Mouse (Mus musculus) neural tube, embryonic 15.5 days (tissue): ENCODE measurements at regions not wholly inside any gene's neighbourhood (a gene's known extent, or its start where the extent isn't known, plus 50 kb on each side); places are given as distances from the start of the nearest gene placed in this dataset.

ENCODE experiments used
- ATAC-seq: fragments of 200-750 bp; cut with Nextera tagmentation; 2 replicates; pipeline ENCODE4 v1.8.0; 2017; ENCODE audit warnings: mild to moderate bottlenecking, moderate TSS enrichment, moderate library complexity; ENCODE audit not compliant: low FRiP score
- H3K27ac ChIP-seq: fragments of 300-500 bp; sonication (generic); replicated peaks from 2 replicates; pipeline ENCODE4 v1.5.1; 2015; ENCODE audit warnings: mild to moderate bottlenecking, inconsistent platforms
- H3K27me3 ChIP-seq: fragments of 300-500 bp; sonication (generic); replicated peaks from 2 replicates; pipeline ENCODE4 v1.6.1; 2015; ENCODE audit warnings: inconsistent platforms
- H3K36me3 ChIP-seq: fragments of 300-500 bp; sonication (generic); 2 replicates; pipeline ENCODE4 v1.6.1; 2015; ENCODE audit warnings: inconsistent platforms
- H3K4me1 ChIP-seq: fragments of 300-500 bp; sonication (generic); 2 replicates; pipeline ENCODE4 v1.6.1; 2015; ENCODE audit warnings: inconsistent platforms
- H3K4me2 ChIP-seq: fragments of 300-500 bp; sonication (generic); 2 replicates; pipeline ENCODE4 v1.6.1; 2015; ENCODE audit warnings: inconsistent platforms, mild to moderate bottlenecking, moderate library complexity
- H3K4me3 ChIP-seq: fragments of 300-500 bp; sonication (generic); replicated peaks from 2 replicates; pipeline ENCODE4 v1.5.1; 2015; ENCODE audit warnings: mild to moderate bottlenecking, inconsistent platforms
- H3K9ac ChIP-seq: fragments of 300-500 bp; sonication (generic); replicated peaks from 2 replicates; pipeline ENCODE4 v1.6.1; 2015; ENCODE audit warnings: mild to moderate bottlenecking, inconsistent platforms
- H3K9me3 ChIP-seq: fragments of 300-500 bp; sonication (generic); replicated peaks from 2 replicates; pipeline ENCODE4 v1.6.1; 2016; ENCODE audit warnings: inconsistent platforms
- WGBS: fragments of 180-500 bp; shearing (Covaris S2); methylation state at CpG from one replicate; pipeline ENCODE4 v1.1.7; 2015; ENCODE audit warnings: mixed read lengths; 5-methylcytosine and 5-hydroxymethylcytosine counted together

DNA sequence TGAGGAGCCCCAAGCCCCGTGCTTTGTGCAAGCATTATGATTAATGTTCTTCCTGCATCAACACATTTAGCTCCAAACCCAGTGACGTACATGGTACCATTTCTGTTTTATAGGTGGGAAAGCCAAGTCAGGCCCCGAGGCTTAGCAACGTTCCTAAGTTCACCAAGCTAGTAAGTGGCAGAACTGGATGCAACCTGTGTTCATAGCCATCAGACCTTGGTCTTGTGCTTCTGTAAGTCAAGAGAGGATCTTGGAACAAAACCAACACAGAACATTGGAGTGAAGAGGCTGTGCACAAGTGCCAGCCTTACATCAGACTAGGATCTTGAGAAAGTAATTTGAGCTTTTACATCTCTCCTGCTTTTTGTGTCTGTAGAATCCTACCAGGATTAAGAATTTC is 71.3 kb downstream of the Cdc7 start:
- WGBS = 74% methylated on average over 4 of the region's 4 CpGs
- 0 out of 2 replicates have a peak, but pooled peaks cover 3% of the 10 kb centered on the region for H3K9me3 ChIP-seq
- no peaks in the 10 kb centered on the region for H3K27me3 ChIP-seq
- no peak for ATAC-seq
- H3K4me1 ChIP-seq = peaks cover 2% of the 10 kb centered on the region; the same call in 1 of the 2 replicates
- no peaks in the 10 kb centered on the region for H3K36me3 ChIP-seq
- H3K4me3 ChIP-seq = no peak overlapping the region
- no peak overlapping the region for H3K9ac ChIP-seq
- H3K4me2 ChIP-seq = no peak overlapping the region
- H3K27ac ChIP-seq = no peak overlapping the region

DNA sequence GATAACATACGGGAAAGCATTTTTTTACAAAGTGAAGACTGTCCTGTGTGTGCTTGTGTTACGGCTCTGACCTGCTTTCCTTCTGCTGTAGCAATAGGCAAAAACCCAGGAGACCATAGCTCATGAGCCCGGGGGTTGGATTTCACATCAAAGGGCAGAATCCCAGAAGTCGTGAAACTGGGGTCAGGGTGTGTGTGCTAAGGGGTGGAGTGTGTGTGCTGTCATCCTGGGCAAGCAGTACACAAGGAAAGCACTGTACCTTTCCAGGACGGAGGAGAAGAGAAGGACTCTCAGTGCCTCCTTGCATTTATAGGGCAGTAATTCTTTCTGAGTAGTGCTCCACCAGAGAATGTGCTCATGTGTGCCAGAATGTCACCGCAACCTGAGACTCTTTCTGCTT is 71.7 kb downstream of the Cdc7 start:
- no peak overlapping the region for H3K4me2 ChIP-seq
- 0 out of 2 replicates have a peak, but pooled peaks cover 3% of the 10 kb centered on the region for H3K9me3 ChIP-seq
- ATAC-seq = no peak
- no peak overlapping the region for H3K27ac ChIP-seq
- 62% methylated on average over 6 of the region's 6 CpGs for WGBS
- no peak overlapping the region for H3K9ac ChIP-seq
- H3K4me3 ChIP-seq = no peak overlapping the region
- no peaks in the 10 kb centered on the region for H3K36me3 ChIP-seq
- H3K27me3 ChIP-seq = no peaks in the 10 kb centered on the region
- peaks cover 2% of the 10 kb centered on the region; the same call in 1 of the 2 replicates for H3K4me1 ChIP-seq

GRCm38 (mm10) chr5:107036475-107036874 is 72.4 kb downstream of the Cdc7 start:
- Histone ChIP-seq H3K4me2 (no peak overlapping the region), H3K27me3 (no peaks in the 10 kb centered on the region), H3K36me3 (no peaks in the 10 kb centered on the region), H3K4me1 (peaks cover 2% of the 10 kb centered on the region; the same call in 1 of the 2 replicates), H3K27ac (no peak overlapping the region), H3K4me3 (no peak overlapping the region), H3K9me3 (0 out of 2 replicates have a peak, but pooled peaks cover 3% of the 10 kb centered on the region), H3K9ac (no peak overlapping the region)
- ATAC-seq = no peak
- WGBS = 81% methylated on average over 6 of the region's 6 CpGs

DNA sequence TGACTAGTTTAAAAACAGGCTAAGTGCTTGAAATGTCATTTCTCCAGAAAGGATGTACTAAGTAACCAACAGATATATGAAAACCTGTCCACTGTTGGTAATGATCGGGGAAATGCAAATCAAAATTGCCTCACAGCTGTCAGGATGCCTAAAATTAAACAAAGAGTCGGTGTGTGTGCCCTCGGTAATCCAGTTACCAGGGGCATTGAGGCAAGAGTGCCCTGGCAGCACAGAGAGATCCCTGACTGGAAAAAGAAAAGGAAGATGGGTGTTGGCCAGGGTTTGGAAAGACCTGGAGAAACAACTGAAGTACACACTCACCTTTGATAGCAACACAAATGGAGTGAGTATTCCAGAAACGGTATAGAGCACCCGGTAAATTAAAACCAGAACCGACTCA is 73.0 kb downstream of the Cdc7 start:
- no peak overlapping the region for H3K4me2 ChIP-seq
- peaks cover 2% of the 10 kb centered on the region; the same call in 1 of the 2 replicates for H3K4me1 ChIP-seq
- no peak overlapping the region for H3K4me3 ChIP-seq
- H3K27ac ChIP-seq = no peak overlapping the region
- no peaks in the 10 kb centered on the region for H3K36me3 ChIP-seq
- H3K9ac ChIP-seq = no peak overlapping the region
- H3K9me3 ChIP-seq = 0 out of 2 replicates have a peak, but pooled peaks cover 3% of the 10 kb centered on the region
- no peaks in the 10 kb centered on the region for H3K27me3 ChIP-seq
- ATAC-seq = no peak
- 80% methylated on average over 6 of the region's 6 CpGs for WGBS

GRCm38 (mm10) chr5:107039340-107039739 is 75.2 kb downstream of the Cdc7 start:
- Histone ChIP-seq H3K4me2 (no peak overlapping the region), H3K27ac (no peak overlapping the region), H3K4me3 (no peak overlapping the region), H3K36me3 (no peaks in the 10 kb centered on the region), H3K27me3 (no peaks in the 10 kb centered on the region), H3K9ac (no peak overlapping the region), H3K9me3 (0 out of 2 replicates have a peak, but pooled peaks cover 3% of the 10 kb centered on the region), H3K4me1 (peaks cover 2% of the 10 kb centered on the region; the same call in 1 of the 2 replicates)
- ATAC-seq = no peak
- 98% methylated on average over 8 of the region's 8 CpGs for WGBS

DNA sequence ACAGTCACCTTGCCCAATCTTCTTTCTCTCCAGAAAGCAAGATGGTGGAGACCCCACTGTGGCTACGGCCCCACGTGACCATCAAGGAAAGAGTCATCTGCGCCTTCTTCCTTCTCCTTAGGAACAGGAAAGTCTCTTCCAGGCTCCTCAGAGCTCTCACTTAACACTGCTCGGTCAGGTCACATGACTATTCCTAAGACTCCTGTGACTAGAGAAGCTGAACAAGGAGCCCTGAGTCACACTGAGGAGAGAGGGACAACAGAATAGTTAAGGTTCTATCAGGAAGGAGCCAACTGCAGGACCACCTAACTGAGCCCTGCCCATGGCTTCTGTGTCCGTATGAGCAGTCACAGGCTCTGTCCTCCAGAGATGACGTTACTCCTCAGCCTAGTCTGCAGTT is 75.8 kb downstream of the Cdc7 start:
- H3K9ac ChIP-seq = no peak overlapping the region
- 0 out of 2 replicates have a peak, but pooled peaks cover 3% of the 10 kb centered on the region for H3K9me3 ChIP-seq
- H3K4me1 ChIP-seq = peaks cover 2% of the 10 kb centered on the region; the same call in 1 of the 2 replicates
- H3K27me3 ChIP-seq = no peaks in the 10 kb centered on the region
- no peak overlapping the region for H3K4me3 ChIP-seq
- ATAC-seq = no peak
- 89% methylated on average over 6 of the region's 6 CpGs for WGBS
- H3K36me3 ChIP-seq = no peaks in the 10 kb centered on the region
- H3K4me2 ChIP-seq = no peak overlapping the region
- no peak overlapping the region for H3K27ac ChIP-seq

DNA sequence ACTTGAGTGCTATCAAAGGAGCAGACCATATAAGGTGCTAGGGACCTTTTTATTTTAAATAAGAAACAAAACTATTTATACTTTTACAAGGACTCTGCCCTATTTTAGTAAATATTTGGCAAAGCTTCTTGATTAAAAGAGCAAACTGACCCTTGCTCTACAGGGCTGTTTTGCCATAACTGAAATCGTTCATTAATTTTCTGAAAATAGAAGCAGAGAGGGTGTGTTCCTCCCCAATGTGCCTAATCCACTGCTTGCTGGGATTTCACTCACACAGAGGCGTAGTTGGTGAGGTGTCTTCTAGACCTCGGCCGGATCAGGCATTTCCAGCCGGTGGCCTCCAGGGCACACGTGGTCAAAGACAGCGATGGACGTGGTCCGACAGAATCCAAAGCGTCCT is 76.4 kb downstream of the Cdc7 start:
- no peak overlapping the region for H3K9ac ChIP-seq
- H3K27ac ChIP-seq = no peak overlapping the region
- 0 out of 2 replicates have a peak, but pooled peaks cover 3% of the 10 kb centered on the region for H3K9me3 ChIP-seq
- no peak for ATAC-seq
- 89% methylated on average over 10 of the region's 10 CpGs for WGBS
- no peaks in the 10 kb centered on the region for H3K36me3 ChIP-seq
- peaks cover 2% of the 10 kb centered on the region; the same call in 1 of the 2 replicates for H3K4me1 ChIP-seq
- H3K4me2 ChIP-seq = no peak overlapping the region
- H3K27me3 ChIP-seq = no peaks in the 10 kb centered on the region
- no peak overlapping the region for H3K4me3 ChIP-seq

DNA sequence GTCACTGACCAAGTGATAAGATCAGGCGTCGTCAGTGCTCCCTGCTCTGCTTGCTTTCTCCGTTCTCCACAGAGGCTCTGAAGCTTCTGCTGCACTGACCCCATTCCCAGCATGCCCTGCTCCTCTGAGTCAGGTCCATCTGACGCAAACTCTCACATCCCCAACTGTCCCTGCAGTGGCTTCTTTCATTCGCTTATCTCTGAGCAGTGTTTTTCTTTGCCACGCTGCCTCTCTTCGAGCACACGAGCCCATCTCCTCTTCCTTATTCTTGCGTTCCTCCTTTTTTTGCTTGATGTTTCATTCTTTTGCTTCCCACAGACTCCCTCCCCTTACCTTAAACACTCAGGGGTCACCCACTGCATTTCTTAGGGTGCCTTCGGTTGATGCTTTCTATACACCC is 81.0 kb downstream of the Cdc7 start:
- 88% methylated on average over 10 of the region's 10 CpGs for WGBS
- no peak for ATAC-seq
- Histone ChIP-seq H3K27ac (no peak overlapping the region), H3K9me3 (no peaks in the 10 kb centered on the region), H3K36me3 (no peaks in the 10 kb centered on the region), H3K4me3 (no peak overlapping the region), H3K4me2 (no peak overlapping the region), H3K9ac (no peak overlapping the region), H3K4me1 (no peaks in the 10 kb centered on the region), H3K27me3 (no peaks in the 10 kb centered on the region)

DNA sequence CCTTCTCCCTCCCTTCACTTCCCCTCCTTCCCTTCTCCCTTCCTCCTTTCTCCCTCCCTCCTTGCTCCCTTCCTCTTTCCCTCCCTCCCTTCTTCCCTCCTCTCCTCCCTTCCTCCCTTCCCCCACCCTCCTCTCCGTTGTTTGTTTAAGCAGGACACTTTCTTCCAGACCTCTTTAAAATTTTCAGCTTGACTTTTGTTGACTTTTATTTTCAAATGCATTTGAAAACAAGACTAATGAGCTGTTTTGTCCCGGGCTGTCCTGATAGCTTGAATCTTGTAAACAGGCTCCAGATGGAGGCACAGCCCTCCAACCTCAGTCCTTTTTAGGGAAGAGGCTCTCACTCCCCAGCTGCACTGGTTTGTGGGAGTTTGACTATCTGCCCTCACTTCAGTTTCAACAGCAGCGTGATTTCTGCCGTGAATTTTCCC is 82.4 kb downstream of the Cdc7 start:
- no peak for ATAC-seq
- H3K9me3 ChIP-seq = no peaks in the 10 kb centered on the region
- no peak overlapping the region for H3K27ac ChIP-seq
- no peak overlapping the region for H3K4me3 ChIP-seq
- H3K36me3 ChIP-seq = no peaks in the 10 kb centered on the region
- H3K9ac ChIP-seq = no peak overlapping the region
- H3K27me3 ChIP-seq = no peaks in the 10 kb centered on the region
- 27% methylated on average over 4 of the region's 4 CpGs for WGBS
- H3K4me2 ChIP-seq = no peak overlapping the region
- H3K4me1 ChIP-seq = no peaks in the 10 kb centered on the region

- ATAC-seq = no peak
- H3K27me3 ChIP-seq = no peaks in the 10 kb centered on the region
- H3K9ac ChIP-seq = no peak overlapping the region
- H3K4me3 ChIP-seq = no peak overlapping the region
- no peak overlapping the region for H3K27ac ChIP-seq
- WGBS = 88% methylated on average over 5 of the region's 5 CpGs
- H3K4me2 ChIP-seq = no peak overlapping the region
- H3K36me3 ChIP-seq = no peaks in the 10 kb centered on the region
- H3K4me1 ChIP-seq = no peaks in the 10 kb centered on the region
- no peaks in the 10 kb centered on the region for H3K9me3 ChIP-seq
Observed at GRCm38 (mm10) chr5:107048607-107049006, 84.5 kb downstream of the Cdc7 start.

GRCm38 (mm10) chr5:107050076-107050475 is 86.0 kb downstream of the Cdc7 start:
- no peaks in the 10 kb centered on the region for H3K36me3 ChIP-seq
- no peak for ATAC-seq
- 78% methylated on average over 3 of the region's 3 CpGs for WGBS
- no peak overlapping the region for H3K27ac ChIP-seq
- H3K4me3 ChIP-seq = no peak overlapping the region
- peaks cover 1% of the 10 kb centered on the region; the same call in 1 of the 2 replicates for H3K4me1 ChIP-seq
- H3K4me2 ChIP-seq = no peak overlapping the region
- H3K9ac ChIP-seq = no peak overlapping the region
- H3K9me3 ChIP-seq = no peaks in the 10 kb centered on the region
- H3K27me3 ChIP-seq = no peaks in the 10 kb centered on the region

DNA sequence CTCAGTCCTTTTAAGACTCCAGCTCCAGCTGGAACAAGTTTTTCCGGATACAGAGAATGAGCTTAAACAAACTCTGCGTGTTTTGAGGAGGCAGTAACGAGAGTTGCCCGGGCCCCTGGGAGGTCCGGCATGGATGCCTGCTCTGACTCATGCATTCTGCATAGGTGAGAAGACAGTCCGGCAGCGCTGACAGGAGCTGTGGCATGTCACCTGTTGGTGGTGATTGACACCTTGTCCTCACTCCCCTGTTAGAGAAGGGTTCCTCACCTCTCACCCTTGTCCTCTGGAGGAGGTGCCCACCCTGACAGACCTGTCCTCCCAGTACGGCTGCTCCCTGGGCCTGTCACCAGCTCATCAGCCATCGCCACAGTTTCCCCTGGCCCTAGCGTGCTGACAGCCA is 87.7 kb downstream of the Cdc7 start:
- H3K9ac ChIP-seq = no peak overlapping the region
- peaks cover 7% of the 10 kb centered on the region; the same call in 1 of the 2 replicates for H3K4me1 ChIP-seq
- no peak overlapping the region for H3K27ac ChIP-seq
- no peak overlapping the region for H3K4me2 ChIP-seq
- no peaks in the 10 kb centered on the region for H3K9me3 ChIP-seq
- no peak overlapping the region for H3K4me3 ChIP-seq
- no peaks in the 10 kb centered on the region for H3K36me3 ChIP-seq
- 87% methylated on average over 10 of the region's 10 CpGs for WGBS
- no peaks in the 10 kb centered on the region for H3K27me3 ChIP-seq
- no peak for ATAC-seq
